12 mouse cellular contexts compared by ENCODE assay signal in genomic region chr15:99008801-99009241, GRCm38 (mm10). TPM values are rescaled to one million over a fixed set of nuclear protein-coding genes. Genes with fewer than 3 reads are reported as not detected.
A peak's percentile ranks its signal among the peaks of the same experiment; 100 is the strongest.
DNase-seq lines count a peak whose midpoint lies in the region; ATAC-seq and TF ChIP-seq lines count a peak whose summit lies in the region.
"Had no signal": no experiment of that assay in that cellular context is flagged by ENCODE, and none has a peak within 500 bp of the region (broad histone marks: within the 10 kb centered on the region; RNA-seq: fewer than 3 reads in every experiment).

No protein-coding gene starts in this region.

- no peaks in the 10 kb centered on the region for H3K36me3 ChIP-seq in liver, embryonic 15.5 days (replicated peaks)
- H3K36me3 ChIP-seq in liver, embryonic 12.5 days = no peaks in the 10 kb centered on the region
- H3K36me3 ChIP-seq in intestine, postnatal 0 days (ENCODE audit: control insufficient read depth, insufficient read depth) = no peaks in the 10 kb centered on the region
- no peaks in the 10 kb centered on the region for H3K36me3 ChIP-seq in thymus, adult 2 months (ENCODE audit: control insufficient read depth, insufficient read depth, low read length)
- H3K36me3 ChIP-seq: forebrain, embryonic 15.5 days had no signal

- no peak for ATAC-seq in liver, embryonic 15.5 days (ENCODE audit: insufficient read depth)
- ATAC-seq in liver, embryonic 12.5 days = no peak
- peak; percentile 51 for ATAC-seq in intestine, postnatal 0 days
- ATAC-seq: forebrain, embryonic 15.5 days; hindbrain, embryonic 16.5 days had no signal

- H3K9me3 ChIP-seq in liver, embryonic 15.5 days (replicated peaks) = no peaks in the 10 kb centered on the region
- no peaks in the 10 kb centered on the region for H3K9me3 ChIP-seq in liver, embryonic 12.5 days (replicated peaks)
- no peaks in the 10 kb centered on the region for H3K9me3 ChIP-seq in intestine, postnatal 0 days (ENCODE audit: control insufficient read depth)
- H3K9me3 ChIP-seq: forebrain, embryonic 15.5 days had no signal

- no peak overlapping the region for H3K4me2 ChIP-seq in liver, embryonic 15.5 days
- no peak overlapping the region for H3K4me2 ChIP-seq in liver, embryonic 12.5 days
- no peak overlapping the region; the same call in 1 of the 2 replicates for H3K4me2 ChIP-seq in intestine, postnatal 0 days (replicated peaks; ENCODE audit: low read depth)
- H3K4me2 ChIP-seq: forebrain, embryonic 15.5 days had no signal

- H3K4me1 ChIP-seq in liver, embryonic 15.5 days (replicated peaks) = no peaks in the 10 kb centered on the region
- H3K4me1 ChIP-seq in liver, embryonic 12.5 days = no peaks in the 10 kb centered on the region
- no peaks in the 10 kb centered on the region for H3K4me1 ChIP-seq in intestine, postnatal 0 days (replicated peaks; ENCODE audit: control insufficient read depth, insufficient read depth, low read length)
- H3K4me1 ChIP-seq in thymus, adult 2 months (replicated peaks; ENCODE audit: control insufficient read depth, insufficient read depth, low read length) = 0 out of 2 replicates have a peak, but pooled peaks cover 2% of the 10 kb centered on the region
- H3K4me1 ChIP-seq: forebrain, embryonic 15.5 days had no signal

- 0 out of 2 replicates have a peak overlapping the region, but pooled peaks have one; percentile 4 for H3K27ac ChIP-seq in liver, embryonic 15.5 days (replicated peaks)
- H3K27ac ChIP-seq in liver, embryonic 12.5 days = no peak overlapping the region
- H3K27ac ChIP-seq in intestine, postnatal 0 days (ENCODE audit: low read depth, low read length) = no peak overlapping the region
- H3K27ac ChIP-seq in thymus, adult 2 months (ENCODE audit: control insufficient read depth, insufficient read depth, low read length) = peak overlapping the region; percentile 70
- H3K27ac ChIP-seq: forebrain, embryonic 15.5 days had no signal

- WGBS in liver, embryonic 15.5 days (ENCODE audit: insufficient replicate concordance) = 35% methylated on average over 6 of the region's 6 CpGs
- WGBS in liver, embryonic 12.5 days (ENCODE audit: insufficient replicate concordance) = 36% methylated on average over 6 of the region's 6 CpGs
- WGBS in intestine, postnatal 0 days = 40% methylated on average over 6 of the region's 6 CpGs
- WGBS in thymus, adult 2 months = 3% methylated on average over 6 of the region's 6 CpGs

- TF ChIP-seq CTCF in intestine, postnatal 0 days (IDR thresholded peaks at IDR 0.05; ENCODE audit: low read depth) = no peak
- no peak for TF ChIP-seq CTCF in thymus, adult 2 months (IDR thresholded peaks at IDR 0.05; ENCODE audit: borderline replicate concordance, control insufficient read depth, extremely low read depth, insufficient read depth, low read length, poor library complexity)

- H3K27me3 ChIP-seq in liver, embryonic 15.5 days = peaks cover 5% of the 10 kb centered on the region; the same call in 1 of the 2 replicates
- peaks cover 1% of the 10 kb centered on the region for H3K27me3 ChIP-seq in liver, embryonic 12.5 days (replicated peaks)
- H3K27me3 ChIP-seq in intestine, postnatal 0 days (replicated peaks; ENCODE audit: control insufficient read depth, insufficient read depth, low read length) = no peaks in the 10 kb centered on the region
- no peaks in the 10 kb centered on the region for H3K27me3 ChIP-seq in thymus, adult 2 months (ENCODE audit: control insufficient read depth, insufficient read depth, low read length)
- H3K27me3 ChIP-seq: forebrain, embryonic 15.5 days had no signal

- DNase-seq in ZHBTc4 (ENCODE audit: low read depth, low spot score) = peak; percentile 51
- peak; percentile 53 for DNase-seq in thymus, adult 2 months
- no peak for DNase-seq in adrenal gland, adult 18-20 months (ENCODE audit: low spot score in 2 of 2)
- DNase-seq in urinary bladder, postnatal 10 days (ENCODE audit: low spot score) = no peak
- DNase-seq in left cerebral cortex, postnatal 25 days (ENCODE audit: low spot score in 2 of 2) = no peak
- DNase-seq: right cerebral cortex, postnatal 14 days had no signal

- no peak overlapping the region for H3K9ac ChIP-seq in liver, embryonic 15.5 days
- H3K9ac ChIP-seq in liver, embryonic 12.5 days = no peak overlapping the region
- no peak overlapping the region for H3K9ac ChIP-seq in intestine, postnatal 0 days (ENCODE audit: low read depth, low read length)
- H3K9ac ChIP-seq: forebrain, embryonic 15.5 days had no signal

- no peak overlapping the region for H3K4me3 ChIP-seq in liver, embryonic 15.5 days (replicated peaks)
- H3K4me3 ChIP-seq in liver, embryonic 12.5 days = no peak overlapping the region
- no peak overlapping the region for H3K4me3 ChIP-seq in intestine, postnatal 0 days (ENCODE audit: low read depth, low read length)
- no peak overlapping the region for H3K4me3 ChIP-seq in thymus, adult 2 months (ENCODE audit: control insufficient read depth, insufficient read depth, low read length)
- H3K4me3 ChIP-seq: forebrain, embryonic 15.5 days had no signal

- no peak for TF ChIP-seq POLR2A in thymus, adult 2 months (IDR thresholded peaks at IDR 0.05; ENCODE audit: control insufficient read depth, extremely low read depth, insufficient read depth, low read length, poor library complexity)

- intact Hi-C loops in left cerebral cortex, postnatal 25 days (cut with DNase I) = no loop called here

RNA-seq across cellular contexts. Expression of gene Tuba1c, which starts 20.9 kb away (rescaled TPM):
- polyA plus RNA-seq in liver, embryonic 15.5 days (2015; fragmentation: Nextera tagmentation; extraction: Ambion mirVana) = 271 and 291 TPM in 2 replicates
- polyA plus RNA-seq in liver, embryonic 12.5 days (2016; fragmentation: Nextera tagmentation; extraction: Ambion mirVana) = 242 and 244 TPM in 2 replicates
- polyA plus RNA-seq in intestine, postnatal 0 days (2015; fragmentation: Nextera tagmentation; extraction: Ambion mirVana) = 271 and 315 TPM in 2 replicates
- polyA plus RNA-seq in thymus, adult 2 months (2012; rRNA removed) = 294 and 330 TPM in 2 replicates
- 100 to 1,000 TPM; 235 to 284 TPM for total RNA-seq in adrenal gland, adult 18-20 months (2021)
- 10 to 100 TPM; 71.0 to 80.5 TPM for total RNA-seq in left cerebral cortex, postnatal 25 days (2021)

RNA-seq across cellular contexts. Expression of gene Prph, which starts 46.2 kb away (rescaled TPM):
- 0.83 and 1.2 TPM in 2 replicates for polyA plus RNA-seq in liver, embryonic 15.5 days (2015; fragmentation: Nextera tagmentation; extraction: Ambion mirVana)
- 0.35 and 0.89 TPM in 2 replicates for polyA plus RNA-seq in liver, embryonic 12.5 days (2016; fragmentation: Nextera tagmentation; extraction: Ambion mirVana)
- 29.8 and 32.7 TPM in 2 replicates for polyA plus RNA-seq in intestine, postnatal 0 days (2015; fragmentation: Nextera tagmentation; extraction: Ambion mirVana)
- 1.9 and 2.3 TPM in 2 replicates for polyA plus RNA-seq in thymus, adult 2 months (2012; rRNA removed)
- total RNA-seq in adrenal gland, adult 18-20 months (2021) = under 1 TPM; 0.51 to 0.56 TPM
- total RNA-seq in left cerebral cortex, postnatal 25 days (2021) = 1 to 10 TPM; 1.4 to 1.6 TPM

RNA-seq across cellular contexts. Expression of gene Tuba1a, which starts 55.3 kb away (rescaled TPM):
- polyA plus RNA-seq in liver, embryonic 15.5 days (2015; fragmentation: Nextera tagmentation; extraction: Ambion mirVana) = 71.7 and 75.1 TPM in 2 replicates
- polyA plus RNA-seq in liver, embryonic 12.5 days (2016; fragmentation: Nextera tagmentation; extraction: Ambion mirVana) = 180 and 181 TPM in 2 replicates
- polyA plus RNA-seq in intestine, postnatal 0 days (2015; fragmentation: Nextera tagmentation; extraction: Ambion mirVana) = 457 and 503 TPM in 2 replicates
- polyA plus RNA-seq in thymus, adult 2 months (2012; rRNA removed) = 373 and 432 TPM in 2 replicates
- total RNA-seq in adrenal gland, adult 18-20 months (2021) = 100 to 1,000 TPM in 1 of 2 experiments, 10 to 100 TPM in 1; 74.3 to 169 TPM
- total RNA-seq in left cerebral cortex, postnatal 25 days (2021) = 1,000 to 10,000 TPM; 1,095 to 1,137 TPM

RNA-seq across cellular contexts. Expression of gene Gm49450, which starts 55.5 kb away (rescaled TPM):
- not detected in 2 replicates for polyA plus RNA-seq in liver, embryonic 15.5 days (2015; fragmentation: Nextera tagmentation; extraction: Ambion mirVana)
- not detected in 2 replicates for polyA plus RNA-seq in liver, embryonic 12.5 days (2016; fragmentation: Nextera tagmentation; extraction: Ambion mirVana)
- polyA plus RNA-seq in intestine, postnatal 0 days (2015; fragmentation: Nextera tagmentation; extraction: Ambion mirVana) = not detected in 2 replicates
- polyA plus RNA-seq in thymus, adult 2 months (2012; rRNA removed) = 82.1 and 153 TPM in 2 replicates
- total RNA-seq in adrenal gland, adult 18-20 months (2021) = not detected
- total RNA-seq in left cerebral cortex, postnatal 25 days (2021) = not detected
- polyA plus RNA-seq: forebrain, embryonic 15.5 days; hindbrain, embryonic 16.5 days; midbrain, postnatal 0 days had no signal

Comparison
In these comparisons a context has a peak if more than half of its experiments do, and no peak if none do; other contexts are left out.
1. H3K27ac ChIP-seq: peak in liver, embryonic 15.5 days (single experiment) and thymus, adult 2 months (single experiment); none in liver, embryonic 12.5 days (single experiment) and intestine, postnatal 0 days (single experiment).
2. DNase-seq: peak in ZHBTc4 (single experiment) and thymus, adult 2 months (single experiment); none in adrenal gland, adult 18-20 months (0 of 2), urinary bladder, postnatal 10 days (single experiment) and left cerebral cortex, postnatal 25 days (0 of 2).